Mouse (Mus musculus) left cerebral cortex, postnatal 36 days (tissue): ENCODE data around the gene Prkn. TPM values are rescaled to one million over a fixed set of nuclear protein-coding genes. Genes with fewer than 3 reads are reported as not detected.

Experiments
- DNase-seq, 2 experiments: peaks; one replicate each; pipeline ENCODE4 v3.0.0; 2021 to 2022; ENCODE audit warnings: low spot score in 2 of 2, mixed read lengths in 1 of 2
- intact Hi-C: fragments of 180-260 bp; cut with DNase I; formaldehyde crosslinking; loops from one replicate; pipeline ENCODE4 v1.15.1; 2025
- total RNA-seq, 2 experiments: library from RNA; stranded (reverse); gene quantifications; 2 replicates each; pipeline ENCODE4 v1.2.3; 2021

Gene Prkn
- total RNA-seq, 2 experiments from 2014 or later, result 15.0 to 20.2 TPM

DNA sequence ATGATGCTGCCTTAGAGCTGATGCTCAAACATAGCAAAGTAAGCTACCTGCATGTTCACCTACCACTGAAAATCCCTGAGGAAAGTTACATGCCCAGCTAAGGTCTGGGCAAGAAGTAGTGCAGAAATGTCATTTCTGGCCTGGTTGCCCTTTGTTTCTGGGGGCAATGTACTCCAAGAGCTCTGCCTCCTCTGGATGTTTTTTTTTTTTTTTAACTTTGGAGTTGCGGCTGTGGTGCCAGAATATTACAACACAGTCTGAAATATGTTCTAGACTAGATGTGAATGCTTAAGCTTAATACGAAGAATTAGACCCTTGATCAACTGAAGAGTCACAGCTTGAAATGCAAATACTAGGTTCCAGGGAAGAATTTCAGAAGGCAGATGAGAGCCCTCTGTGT, 911.1 kb downstream of the Prkn start:
- intact Hi-C loops, result no loop called here
- DNase-seq, result no peak

DNA sequence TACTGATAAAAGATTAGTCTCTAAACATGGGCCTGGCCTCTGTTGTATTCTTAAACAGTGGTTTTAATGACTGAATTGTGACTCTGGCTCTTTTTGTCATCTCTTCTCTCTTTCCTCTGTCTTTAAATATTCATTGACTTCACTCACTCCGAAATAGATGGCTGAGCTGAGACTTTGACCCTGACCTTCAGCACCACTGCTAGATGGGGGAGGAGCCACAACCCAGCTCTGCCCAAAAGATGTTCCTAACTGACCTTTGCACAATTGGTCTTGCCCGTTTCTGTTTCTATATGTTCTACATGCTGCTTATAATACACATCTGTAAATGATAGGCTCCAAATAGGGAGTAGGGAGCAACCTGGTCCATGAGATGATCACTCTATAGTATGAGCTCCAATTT, 912.5 kb downstream of the Prkn start:
- intact Hi-C loops, result no loop called here
- no peak for DNase-seq

DNA sequence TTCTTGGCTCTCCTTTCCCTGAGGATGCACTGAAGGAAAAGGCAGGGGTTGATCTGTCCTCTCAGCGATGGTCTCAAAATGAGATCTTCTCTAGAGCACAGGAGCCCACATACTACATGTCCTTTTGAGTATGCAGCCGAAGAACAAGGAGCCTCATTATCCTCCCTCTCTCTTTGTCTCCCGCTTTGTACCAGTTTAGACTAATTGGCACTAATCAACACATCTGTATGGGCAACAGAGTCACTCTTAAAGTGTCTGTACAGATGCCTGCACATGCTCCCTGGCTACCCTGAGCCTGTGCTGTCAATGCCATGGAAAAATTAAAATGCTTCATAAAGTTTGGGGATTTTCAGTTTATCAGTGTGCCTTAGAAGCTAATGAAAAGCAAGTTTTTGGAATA, 924.9 kb downstream of the Prkn start:
- DNase-seq, result no peak
- intact Hi-C loops, result no loop called here

DNA sequence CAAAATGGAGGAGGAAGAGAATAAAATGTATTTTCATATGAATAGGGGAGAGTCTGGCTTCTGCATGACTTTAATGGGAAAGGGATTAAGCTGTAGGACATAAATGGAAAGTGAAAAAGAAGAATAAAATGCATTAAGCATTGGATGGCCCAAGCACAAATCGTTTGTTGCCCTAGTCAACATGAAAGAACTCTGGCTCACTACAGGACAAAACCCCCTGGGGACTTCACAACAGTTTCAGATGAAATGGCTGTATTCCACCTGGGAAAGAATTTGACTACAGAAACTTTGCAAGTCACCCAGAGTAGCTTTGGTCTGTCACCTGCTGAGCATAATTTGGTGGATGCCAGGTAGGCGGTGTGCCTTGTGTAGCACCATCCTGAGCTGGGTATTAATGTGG, 925.4 kb downstream of the Prkn start:
- intact Hi-C loops, result no loop called here
- no peak for DNase-seq

DNA sequence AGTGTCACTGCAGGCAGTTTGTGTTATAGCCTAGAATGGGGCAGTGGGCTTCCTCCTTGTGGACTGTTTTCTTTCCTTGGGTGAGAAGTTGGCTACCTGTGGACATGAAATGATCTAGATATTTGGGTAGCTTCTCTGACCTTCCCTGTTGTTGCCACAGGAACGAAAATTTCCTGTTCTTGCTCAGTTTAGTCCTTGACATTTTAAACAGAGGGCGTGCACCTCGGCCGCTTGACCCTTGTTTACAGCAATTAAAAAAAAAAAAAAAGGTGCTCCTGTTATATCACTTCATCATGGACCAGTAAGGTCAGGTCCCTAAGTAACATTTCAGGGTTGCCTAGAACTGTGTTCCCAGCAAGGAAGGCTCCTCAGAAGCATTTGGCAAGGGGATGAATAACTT, 927.1 kb downstream of the Prkn start:
- DNase-seq, result no peak
- intact Hi-C loops, result no loop called here

DNA sequence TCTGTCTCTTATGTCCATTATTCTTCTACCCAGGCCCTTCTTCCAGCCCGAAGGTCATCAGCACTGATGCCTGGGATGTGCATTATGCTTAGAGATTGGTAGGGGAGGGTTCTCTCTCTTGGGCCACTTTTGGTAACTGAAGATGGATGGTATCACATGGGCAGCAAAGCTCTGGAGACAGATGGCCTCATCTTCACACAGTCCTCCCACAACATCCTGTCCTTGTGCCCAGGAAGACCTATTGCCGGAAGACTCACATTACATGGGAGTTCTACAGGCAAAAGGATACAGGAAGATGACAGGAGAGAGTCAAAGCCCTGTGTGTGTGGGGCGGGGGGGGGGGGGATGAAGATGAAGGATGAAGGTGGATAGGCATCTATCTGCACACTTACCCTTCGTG, 928.2 kb downstream of the Prkn start:
- DNase-seq, result no peak

DNA sequence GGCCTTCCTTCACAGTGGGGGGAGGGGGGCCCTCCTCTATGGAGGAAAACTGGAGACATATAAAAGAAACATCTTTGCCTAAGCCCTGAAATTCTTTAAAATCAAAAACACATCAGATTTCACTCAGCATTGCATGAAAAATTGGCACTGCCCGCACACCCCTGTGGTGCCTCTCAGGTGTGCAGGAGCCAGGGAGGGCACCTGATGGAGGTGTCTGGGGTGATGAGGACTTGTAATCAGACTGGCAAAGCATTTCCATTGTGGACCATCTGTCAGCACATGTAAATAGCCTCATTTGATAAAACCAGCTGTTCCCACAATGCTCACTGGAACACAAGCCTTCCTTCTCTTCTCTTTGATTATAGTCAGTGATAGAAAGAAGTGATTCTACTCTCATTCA, 928.8 kb downstream of the Prkn start:
- no peak for DNase-seq
- intact Hi-C loops, result no loop called here

More for the DNA sequence above, 928.2 kb downstream of the Prkn start:
- intact Hi-C loops, result no loop called here

DNA sequence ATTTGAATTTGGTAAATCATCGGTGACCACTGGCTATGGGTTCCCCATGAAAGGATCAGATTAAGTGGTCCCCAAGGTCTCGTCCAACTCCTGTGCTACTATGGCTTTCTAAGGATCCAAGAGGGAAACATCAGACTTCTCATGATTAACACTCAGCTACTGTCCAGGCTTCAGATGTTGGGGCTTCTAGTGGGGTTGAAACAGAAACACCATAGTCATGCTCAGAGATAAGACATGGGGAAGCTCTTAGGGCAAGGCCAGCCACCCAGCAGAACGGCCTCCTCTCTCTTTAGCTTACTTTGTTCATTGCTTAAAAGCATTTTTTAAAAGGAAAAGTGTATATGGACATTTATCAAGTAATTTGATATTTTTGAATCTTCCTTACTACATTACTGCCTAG, 929.3 kb downstream of the Prkn start:
- no peak for DNase-seq
- intact Hi-C loops, result no loop called here

DNA sequence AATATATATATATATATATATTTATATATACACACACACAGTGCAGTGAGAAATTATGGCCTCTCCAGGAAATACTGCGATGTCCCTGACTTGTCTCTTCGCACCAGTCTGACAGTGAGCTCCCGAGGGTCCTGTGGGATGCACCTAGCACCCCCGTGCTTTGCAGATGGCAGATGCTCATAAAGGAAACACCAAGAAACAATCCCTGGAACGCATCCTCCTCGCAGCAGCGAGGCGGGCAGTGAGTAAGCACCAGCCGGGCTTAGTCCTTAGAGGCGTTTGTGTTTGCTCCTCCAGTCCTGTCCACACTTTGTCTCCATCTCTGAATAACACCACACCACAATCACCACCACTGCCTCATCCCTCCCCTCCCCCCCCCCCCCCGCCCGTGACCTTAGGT, 939.4 kb downstream of the Prkn start:
- intact Hi-C loops, result no loop called here
- DNase-seq, result peak; percentile 23 to 36

DNA sequence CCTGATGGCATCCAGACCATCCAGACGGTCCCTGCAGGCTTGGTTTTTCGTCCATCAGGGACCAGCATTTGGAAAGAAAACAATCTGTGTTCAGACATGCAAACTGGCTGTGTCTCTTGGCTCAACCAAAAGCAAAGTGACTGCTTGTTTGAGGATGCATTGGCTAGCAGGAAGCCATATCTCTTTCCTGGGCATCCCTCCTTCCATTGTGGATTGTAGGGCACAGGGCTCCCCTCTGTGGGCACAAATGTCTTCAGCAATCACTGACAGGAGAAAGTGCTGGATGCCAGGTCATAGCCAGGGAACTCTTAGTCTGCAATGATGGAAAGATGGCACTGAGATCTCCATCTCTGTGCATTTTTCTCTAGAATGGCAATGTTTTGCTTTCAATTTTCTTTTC, 939.8 kb downstream of the Prkn start:
- no peak for DNase-seq
- intact Hi-C loops, result no loop called here

DNA sequence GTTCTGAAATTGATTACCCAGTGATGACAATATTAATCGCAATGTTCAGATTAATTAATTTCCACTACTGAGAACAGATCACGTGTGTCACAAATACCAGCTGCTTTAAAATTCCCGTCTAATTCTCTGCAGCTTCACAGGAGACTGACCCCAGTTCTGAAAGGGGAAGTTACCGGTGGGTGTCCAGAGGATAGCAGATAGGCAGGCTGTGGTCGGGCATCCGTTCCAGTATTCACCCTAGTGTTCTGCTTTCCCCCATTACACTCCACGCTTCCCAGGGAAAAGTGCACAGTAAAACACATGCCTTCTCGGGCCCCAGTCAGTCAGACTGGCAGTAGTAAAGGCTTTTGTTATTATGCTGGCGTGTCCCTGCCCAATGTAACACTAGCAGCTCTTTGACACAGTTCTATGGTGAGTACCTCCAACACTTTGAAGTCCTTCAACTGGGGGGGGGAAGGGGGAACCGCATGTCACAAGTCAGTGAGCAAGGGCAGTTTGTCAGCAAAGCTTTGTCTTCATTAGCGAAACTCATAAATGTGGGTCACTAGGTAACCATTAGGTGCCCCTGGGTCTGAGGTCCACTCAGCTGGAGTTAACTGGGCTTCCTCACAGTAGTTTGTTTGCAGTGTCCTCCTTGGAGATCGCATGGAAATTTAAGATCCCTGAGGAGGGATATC, 940.8 kb downstream of the Prkn start:
- intact Hi-C loops, result no loop called here
- DNase-seq, result no peak

DNA sequence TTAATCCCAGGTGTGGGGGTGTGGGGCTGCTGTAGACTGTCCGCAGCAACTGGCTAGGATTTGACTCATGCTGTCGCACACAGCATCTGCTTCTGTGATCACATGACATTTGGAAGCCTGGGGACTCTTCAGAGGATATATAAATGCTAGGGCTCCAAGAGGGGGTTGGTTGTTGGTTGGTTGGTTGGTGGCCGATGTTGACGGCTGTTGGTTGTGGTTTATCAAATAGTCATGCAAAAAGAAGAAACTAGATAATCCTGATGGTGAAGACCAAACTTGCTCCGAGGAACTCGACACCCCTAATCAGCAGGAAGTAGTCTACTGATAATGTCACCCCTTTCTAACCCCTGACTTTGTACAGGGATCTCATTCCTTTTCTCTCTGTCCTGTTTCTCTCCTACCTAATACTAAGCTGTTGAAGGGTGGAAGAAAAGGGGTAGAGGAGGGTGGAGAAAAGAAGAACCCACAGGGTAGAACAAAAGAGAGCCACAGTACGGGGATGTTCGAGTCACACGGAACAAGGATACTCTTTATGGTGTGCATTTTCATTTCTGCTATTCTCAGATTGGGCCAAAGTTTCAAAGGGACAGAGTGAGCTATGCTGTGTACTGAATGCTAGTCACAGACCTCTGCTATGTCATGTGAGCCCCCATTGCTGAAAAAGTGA, 948.2 kb downstream of the Prkn start:
- intact Hi-C loops, result no loop called here
- DNase-seq, result no peak

DNA sequence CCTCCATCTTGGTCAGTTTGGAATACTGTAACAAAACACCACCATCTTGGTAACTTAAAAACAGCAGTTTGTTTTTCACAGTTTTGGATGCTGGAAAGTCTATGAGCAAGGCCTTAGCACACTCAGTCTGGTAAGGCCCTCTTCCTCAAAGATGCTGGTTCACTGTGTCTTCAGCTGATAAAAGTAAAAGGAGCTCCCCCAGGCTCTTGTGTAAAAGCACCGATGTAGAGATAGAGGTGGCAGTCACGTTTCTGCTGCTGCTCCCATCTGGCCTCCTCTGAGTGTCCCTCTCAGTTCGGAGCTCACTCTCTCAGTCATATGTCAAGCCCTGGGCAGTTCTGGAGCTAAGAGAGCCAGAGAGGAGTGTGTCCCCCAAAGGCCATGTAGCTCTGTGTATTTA, 955.8 kb downstream of the Prkn start:
- DNase-seq, result no peak
- intact Hi-C loops, result no loop called here

DNA sequence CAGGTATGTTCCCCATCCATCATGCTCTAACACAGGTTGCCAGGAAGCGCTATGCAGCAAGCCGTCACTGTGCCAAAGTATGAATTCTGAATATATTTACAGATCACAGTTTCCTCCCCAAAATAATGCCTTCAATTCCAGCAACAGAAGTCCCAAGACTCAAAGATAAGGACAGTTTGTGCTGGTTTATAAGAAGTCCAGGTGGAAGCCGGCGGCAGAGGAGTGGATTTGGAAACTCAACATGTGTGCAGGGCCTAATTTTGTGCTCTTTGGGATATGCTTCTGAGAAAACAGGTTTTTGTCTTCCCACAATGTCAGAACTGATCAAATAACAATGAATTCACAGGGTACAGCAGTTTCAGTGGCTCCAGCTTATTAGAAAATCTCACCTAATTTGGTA, 961.0 kb downstream of the Prkn start:
- no peak for DNase-seq

DNA sequence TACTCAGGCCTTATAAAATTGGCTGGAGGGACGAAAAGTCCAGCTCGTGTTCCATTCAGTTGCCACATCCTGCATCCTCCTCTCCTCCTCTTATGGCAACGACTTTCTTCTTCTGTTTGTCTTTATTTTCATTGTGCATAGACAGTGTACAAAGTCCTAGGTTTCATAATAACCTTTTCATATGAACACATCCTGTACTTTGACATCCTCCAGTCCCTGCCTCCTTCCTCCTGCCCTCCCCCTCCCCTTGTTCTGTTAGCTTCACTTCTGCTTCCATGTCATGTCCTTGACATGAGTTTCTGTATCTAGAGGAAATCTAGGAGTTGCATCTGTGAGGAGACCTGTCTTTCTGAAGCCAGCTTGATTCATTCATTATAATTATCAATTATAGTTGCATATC, 967.1 kb downstream of the Prkn start:
- no peak for DNase-seq
- intact Hi-C loops, result no loop called here

More for the DNA sequence above, 961.0 kb downstream of the Prkn start:
- intact Hi-C loops, result no loop called here

DNA sequence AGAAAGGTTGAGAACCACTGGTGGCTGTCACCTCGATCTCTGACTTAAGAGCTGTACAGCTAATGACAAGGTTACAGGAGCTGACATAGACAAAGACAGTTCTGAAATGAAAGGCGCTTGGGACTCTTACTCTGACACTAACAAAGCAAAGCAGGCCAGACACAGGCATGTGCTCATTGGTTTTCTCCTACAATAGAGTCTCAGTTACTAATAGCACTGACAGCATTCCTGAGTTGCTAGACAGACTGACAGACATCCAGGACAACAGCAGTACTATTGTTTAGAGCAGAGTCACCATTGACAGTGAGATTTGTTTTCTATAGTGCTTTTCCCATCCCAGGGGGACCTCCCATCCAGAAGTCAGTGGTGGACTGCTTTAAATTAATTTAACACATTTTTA, 977.7 kb downstream of the Prkn start:
- intact Hi-C loops, result no loop called here
- no peak for DNase-seq

DNA sequence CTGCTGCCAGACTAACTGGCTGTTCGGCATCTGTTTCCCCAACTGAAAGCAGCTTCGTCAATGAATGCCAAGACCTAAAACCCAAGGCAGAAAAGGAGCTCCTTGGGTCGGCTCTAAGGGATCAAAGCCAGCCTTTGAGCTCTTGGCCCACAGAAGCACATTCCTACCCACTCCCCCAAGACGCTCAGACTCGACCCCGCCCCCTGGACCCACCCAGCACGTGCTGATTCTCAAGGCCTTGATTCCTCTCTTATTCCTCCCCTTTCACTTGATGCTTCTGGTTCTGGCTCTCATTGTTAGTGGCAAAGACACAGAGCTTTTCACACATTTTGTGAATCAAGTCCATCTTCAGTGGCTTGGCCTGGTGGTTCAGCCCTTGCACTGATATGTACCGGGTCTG, 979.3 kb downstream of the Prkn start:
- DNase-seq, result no peak
- intact Hi-C loops, result no loop called here

DNA sequence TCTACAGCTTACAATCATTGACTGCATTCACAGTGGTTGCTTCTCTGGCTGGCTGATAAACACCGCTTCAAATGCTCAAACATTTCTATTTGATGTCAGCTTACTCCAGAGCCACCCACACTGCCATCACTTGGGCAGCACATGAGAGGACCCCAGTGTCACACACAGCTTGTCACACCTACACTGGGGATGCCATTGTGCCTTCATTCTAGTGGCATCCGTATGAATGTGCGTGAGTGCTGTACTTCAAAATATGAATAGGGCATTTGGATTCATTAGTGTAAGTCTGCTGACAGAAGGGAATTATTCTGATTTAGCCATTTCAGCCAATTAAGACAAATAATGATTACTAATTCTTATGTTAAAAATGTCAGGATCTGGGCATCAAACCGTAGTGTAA, 980.6 kb downstream of the Prkn start:
- DNase-seq, result no peak
- intact Hi-C loops, result no loop called here

DNA sequence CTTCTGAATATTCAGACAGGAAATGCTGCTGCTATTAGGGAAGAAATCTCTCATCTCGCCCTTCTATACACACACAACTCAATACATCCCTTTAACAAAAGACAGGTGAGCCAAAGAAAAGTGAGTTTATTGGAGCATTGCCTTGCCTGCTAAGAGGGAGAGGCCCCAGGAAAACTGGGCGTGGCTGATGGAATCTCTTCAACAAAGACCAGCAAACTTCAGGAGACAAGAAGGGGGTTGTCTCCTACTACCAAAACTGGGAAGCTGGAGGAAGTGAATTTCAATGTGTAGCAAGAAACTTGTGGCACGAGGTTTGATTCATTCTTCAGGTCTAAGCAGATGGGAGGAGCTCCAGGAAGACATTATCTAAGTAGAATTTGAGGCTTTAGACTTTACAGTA, 989.3 kb downstream of the Prkn start:
- intact Hi-C loops, result no loop called here
- DNase-seq, result no peak

DNA sequence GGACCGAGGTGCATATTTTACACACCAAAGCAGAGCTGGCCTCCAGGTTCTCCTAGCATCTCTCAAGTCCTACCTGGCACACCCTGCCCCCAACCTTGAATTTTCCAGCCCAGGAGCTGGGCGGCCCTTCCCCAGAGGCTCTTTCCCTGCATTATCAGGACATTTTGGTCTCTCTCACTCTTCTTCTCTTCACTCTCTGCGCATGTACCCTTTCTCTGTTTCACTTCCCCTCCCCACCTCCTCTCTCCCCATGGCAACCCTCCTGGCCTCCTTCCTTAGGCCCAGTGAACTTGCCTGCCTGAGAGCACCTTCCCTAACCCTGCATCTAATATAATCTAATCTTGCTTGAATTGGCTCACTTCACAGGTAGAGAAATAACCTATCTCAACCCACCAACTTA, 996.9 kb downstream of the Prkn start:
- DNase-seq, result no peak
- intact Hi-C loops, result no loop called here

DNA sequence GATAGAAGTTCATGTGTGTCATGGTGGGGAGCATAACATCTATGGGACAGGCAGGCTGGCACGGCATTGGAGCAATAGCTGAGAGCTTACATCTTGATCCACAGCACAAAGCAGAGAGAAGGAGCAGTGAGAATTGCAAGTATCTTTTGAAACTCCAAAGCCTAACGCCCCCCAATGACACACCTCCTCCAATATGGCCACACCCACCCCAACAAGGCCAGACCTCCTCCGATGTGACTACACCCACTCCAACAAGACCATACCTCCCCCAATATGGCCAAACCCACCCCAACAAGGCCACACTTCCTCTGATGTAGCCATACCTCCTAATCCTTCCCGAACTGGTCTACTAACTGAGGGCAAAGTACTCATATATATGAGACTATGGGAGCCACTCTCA, 1004.3 kb downstream of the Prkn start:
- no peak for DNase-seq
- intact Hi-C loops, result no loop called here

DNA sequence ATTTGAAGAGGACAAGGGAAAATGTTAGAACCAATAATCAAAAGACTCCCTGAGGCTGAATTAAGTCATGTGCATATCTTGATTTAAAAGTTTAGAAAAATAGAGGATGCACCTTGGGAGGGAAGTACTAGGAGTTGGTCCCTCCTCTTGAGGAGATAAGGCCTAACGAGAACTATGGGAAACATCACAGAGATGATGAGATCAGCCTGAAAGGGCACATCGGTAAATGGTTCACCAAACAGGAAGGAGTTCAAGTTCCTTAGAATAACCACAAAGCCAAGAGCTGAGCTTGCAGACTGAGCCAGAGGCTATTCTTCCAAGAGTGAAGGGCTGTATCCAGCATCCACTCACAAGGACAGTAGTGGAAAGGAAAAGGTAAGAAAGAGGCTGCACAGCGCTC, 1004.8 kb downstream of the Prkn start:
- intact Hi-C loops, result loop anchor here (5.0 kb wide), 1 partner anchor 233 kb away; no protein-coding TSS in a partner anchor
- no peak for DNase-seq
